Mouse (Mus musculus) olfactory bulb, adult 2 months (tissue): ENCODE measurements around the gene Slc2a5.

Experiments
- CTCF ChIP-seq: fragments of 200-500 bp; IDR thresholded peaks from 2 replicates; pipeline ENCODE4 v1.5.1; 2012; ENCODE audit warnings: low read depth, mild to moderate bottlenecking, low read length, moderate library complexity; ENCODE audit not compliant: insufficient read depth
- POLR2A ChIP-seq: fragments of 200-500 bp; IDR thresholded peaks from 2 replicates; pipeline ENCODE4 v1.6.1; 2012; ENCODE audit warnings: mild to moderate bottlenecking, low read depth, low read length, moderate library complexity; ENCODE audit not compliant: insufficient read depth

GRCm38 (mm10) chr4:150119055-150119454, at the start of gene Slc2a5:
- no peak for TF ChIP-seq POLR2A
- no peak for TF ChIP-seq CTCF
